Mouse (Mus musculus) left cerebral cortex, adult 8-10 months (tissue): ENCODE data around the gene Sell. TPM values are rescaled to one million over a fixed set of nuclear protein-coding genes. Genes with fewer than 3 reads are reported as not detected.

Experiments
- DNase-seq, 2 experiments: peaks; one replicate each; pipeline ENCODE4 v3.0.0; 2022; ENCODE audit warnings: low spot score in 2 of 2
- total RNA-seq, 4 experiments: library from RNA; stranded (reverse); gene quantifications; 2 replicates each; pipeline ENCODE4 v1.2.4; 2022

The Sell gene
- total RNA-seq, 4 experiments from 2014 or later: 0.32 TPM; not detected in 3

GRCm38 (mm10) chr1:164074606-164075140, 12.9 kb downstream of the Sell start:
- DNase-seq: no peak

GRCm38 (mm10) chr1:164075416-164075815, 13.6 kb downstream of the Sell start:
- DNase-seq: no peak

- DNase-seq: no peak
Measured at GRCm38 (mm10) chr1:164076441-164076840, 14.7 kb downstream of the Sell start.

DNA sequence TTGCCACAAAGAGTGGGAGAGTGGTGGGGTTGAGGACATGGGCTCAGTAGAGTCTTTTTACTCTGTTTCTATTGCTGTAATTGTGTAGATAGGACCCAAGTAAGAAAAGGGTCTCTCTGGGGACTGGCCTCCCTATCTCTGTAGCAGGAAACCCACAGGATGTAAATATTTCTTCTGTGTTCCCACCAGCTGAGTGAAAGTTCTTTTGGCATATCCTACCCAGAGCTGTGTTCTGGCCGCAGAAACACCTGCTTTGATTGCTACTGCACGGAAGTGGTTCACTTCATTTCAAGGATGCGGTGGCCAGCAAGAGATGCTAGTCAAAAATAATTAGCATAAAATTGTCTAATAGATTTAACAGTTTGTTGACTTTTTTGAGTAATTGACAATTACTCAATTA, 15.2 kb downstream of the Sell start:
- no peak for DNase-seq

GRCm38 (mm10) chr1:164078323-164078741, 16.6 kb downstream of the Sell start:
- DNase-seq: no peak

DNA sequence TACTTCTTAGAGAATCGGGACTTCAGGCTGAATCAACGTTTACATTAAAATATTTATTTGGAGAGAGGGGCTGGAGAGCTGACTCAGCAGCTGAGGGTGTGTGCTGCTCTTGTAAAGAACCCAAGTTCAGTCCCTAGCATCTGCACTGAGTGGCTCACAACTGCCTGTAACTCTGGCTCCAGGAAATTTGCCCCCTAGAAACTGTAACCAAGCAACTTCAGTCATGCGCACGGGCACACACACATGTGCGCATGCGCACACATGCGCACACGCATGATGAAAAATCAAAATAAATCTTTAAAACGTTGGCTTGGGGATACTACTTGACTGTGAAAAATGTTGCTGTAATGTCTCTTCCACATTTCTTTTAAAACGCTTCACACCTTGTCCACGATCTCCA, 17.3 kb downstream of the Sell start:
- no peak for DNase-seq

- DNase-seq: no peak
Measured at GRCm38 (mm10) chr1:164083046-164083445, 21.3 kb downstream of the Sell start.

DNA sequence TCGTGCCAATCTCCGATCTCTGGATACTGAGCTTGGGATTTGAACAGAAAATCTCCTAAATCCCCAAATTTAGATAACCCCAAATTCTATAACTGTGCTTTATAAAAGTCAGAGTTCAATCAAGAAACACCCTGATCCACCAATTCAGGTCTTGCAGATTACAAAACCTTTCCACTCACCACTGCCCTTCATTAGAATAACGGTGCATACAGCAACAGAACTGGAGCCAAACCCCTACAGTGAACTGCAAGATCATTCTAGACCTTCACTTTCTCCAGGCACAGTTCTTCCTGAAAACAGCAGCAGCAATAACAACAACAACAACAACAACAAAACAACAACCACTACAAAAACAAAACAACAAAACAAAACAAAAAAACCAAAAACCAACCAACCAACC, 25.0 kb downstream of the Sell start:
- DNase-seq: no peak

- DNase-seq: no peak
Measured at GRCm38 (mm10) chr1:164087872-164088271, 26.1 kb downstream of the Sell start.

DNA sequence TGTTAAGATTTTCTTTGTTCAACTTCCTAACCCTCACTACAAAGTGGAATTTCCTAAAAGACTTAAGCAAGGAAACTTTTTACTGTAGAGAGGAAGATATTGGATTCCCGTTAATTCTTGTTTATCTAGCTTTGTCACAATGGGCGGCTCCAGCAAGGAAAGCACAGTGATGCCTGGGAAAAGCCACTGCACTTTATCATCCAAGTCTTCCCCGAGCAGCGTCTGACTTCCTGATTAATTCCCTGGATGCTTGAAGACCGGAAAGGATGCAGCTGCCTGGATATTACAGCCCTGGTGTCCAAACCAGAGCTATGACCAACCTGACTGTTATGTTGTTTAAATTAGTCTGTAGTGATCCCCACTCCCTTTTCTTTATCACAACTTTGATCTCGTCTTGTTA, 35.0 kb downstream of the Sell start:
- DNase-seq: no peak

DNA sequence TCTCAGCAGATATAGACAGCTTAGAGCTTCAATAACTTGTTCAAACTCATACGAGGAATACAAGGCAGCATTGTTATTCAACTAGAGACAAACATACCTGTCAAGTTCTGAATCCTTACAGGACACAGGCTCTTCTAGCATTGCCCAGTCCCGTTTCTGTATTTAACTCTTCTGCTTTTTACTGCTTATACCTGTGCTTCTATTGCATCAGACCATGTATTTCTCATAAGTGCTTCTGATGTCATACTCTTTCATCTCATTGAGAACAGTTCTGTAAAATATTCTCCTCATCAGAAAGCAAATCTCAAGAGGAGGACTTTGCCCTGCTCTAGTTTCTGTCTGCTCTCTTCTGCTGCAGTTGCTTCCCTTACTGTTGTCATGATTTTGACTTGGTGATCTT, 36.1 kb downstream of the Sell start:
- DNase-seq: no peak

- DNase-seq: no peak
Measured at GRCm38 (mm10) chr1:164098372-164098771, 36.6 kb downstream of the Sell start.

DNA sequence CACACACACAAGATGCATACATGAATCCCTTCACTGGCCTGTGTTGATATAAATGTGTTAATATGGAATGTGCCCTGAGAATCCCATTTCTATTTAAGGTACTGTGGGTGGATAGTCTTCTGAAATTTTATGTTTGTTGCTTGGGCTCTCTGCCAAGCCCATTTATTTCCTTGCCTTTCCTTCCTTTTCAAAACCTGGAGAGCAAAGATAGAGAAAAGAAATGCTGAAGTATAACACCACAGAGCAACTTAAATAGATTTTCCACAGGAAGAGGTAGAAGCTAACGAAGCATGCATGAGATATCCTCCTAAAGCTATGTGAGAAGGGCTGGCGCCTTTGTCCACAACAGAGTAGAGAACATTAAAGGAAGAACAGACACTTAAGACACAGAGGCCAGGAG, 48.0 kb downstream of the Sell start:
- DNase-seq: no peak

DNA sequence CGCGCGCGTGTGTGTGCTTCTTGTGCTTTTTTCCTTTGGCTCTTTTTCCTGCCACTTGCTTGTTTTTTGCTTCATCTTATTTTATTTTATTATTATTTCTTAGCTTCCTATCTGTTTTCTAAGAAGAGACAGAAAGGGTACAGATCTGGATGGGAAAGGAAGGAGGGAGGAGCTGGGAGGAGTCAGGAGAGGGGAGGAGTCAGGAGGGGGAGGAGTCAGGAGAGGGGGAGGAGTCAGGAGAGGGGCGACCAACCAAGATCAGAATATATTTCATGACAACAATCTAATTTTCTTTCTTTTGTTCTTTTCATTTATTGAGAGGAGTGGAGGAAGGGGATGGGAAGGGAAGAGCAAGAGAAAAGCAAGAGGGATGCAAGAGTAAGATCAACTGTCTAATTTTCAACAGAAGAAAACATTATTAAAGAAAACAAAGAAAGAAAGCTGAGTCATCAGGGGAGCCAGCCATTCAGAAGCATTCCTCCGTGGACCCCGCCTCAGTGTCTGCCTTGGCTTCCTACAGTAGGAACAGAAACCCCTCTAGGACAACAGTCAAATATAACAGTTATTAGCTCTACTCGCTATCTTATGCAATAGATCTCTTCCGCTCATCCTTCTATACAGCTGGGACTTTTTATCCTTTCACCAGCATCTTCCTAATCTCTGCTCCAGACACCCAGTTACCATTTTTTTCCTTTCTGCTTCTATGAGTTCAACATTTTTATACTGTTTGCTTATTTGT, 49.0 kb downstream of the Sell start:
- no peak for DNase-seq

- no peak for DNase-seq
Measured at GRCm38 (mm10) chr1:164114280-164114679, 52.5 kb downstream of the Sell start.

GRCm38 (mm10) chr1:164114947-164115493, 53.2 kb downstream of the Sell start, which contains the start of gene Selp:
Selp (plus strand) TSS chr1:164115264.
- no peak for DNase-seq

DNA sequence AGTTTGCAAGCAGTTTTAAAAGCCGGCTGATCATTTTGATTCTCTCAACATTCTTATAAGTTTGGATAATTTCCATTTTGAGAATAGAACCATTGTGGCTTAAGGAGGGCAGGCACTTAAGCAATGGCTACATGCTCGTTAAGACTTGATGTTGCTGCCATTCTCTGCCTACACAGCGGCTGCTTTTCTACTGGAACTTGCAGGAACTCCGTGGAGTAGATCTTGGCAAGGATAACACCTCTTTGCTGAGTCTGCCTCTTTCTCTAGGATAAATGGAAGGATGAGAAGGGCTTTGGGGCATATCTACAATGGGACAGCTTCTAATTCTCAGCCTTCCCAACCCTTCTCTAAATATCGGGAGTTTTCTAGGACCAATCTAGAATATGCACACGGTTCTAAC, 53.9 kb downstream of the Sell start:
- no peak for DNase-seq

DNA sequence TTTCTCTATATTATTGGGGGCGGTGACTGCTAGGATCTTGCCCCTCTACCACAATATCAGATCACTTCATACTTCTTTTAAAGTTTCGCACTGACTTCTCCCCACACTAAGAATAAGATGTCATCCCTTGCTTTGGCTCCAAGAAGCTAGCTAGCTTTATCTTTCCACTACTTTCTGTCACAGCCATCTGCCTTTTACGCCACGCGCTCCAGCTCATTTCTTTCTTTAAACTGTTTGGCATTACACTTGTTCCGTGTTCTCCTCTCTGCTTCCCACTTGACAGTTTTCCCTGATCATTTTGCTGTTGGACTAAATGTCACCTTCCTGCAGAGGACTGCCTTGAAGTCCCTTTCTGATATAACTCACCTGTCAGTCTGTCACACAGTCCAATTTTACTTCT, 56.1 kb downstream of the Sell start:
- DNase-seq: no peak

GRCm38 (mm10) chr1:164119892-164120776, 58.4 kb downstream of the Sell start:
- no peak for DNase-seq

- DNase-seq: no peak
Measured at GRCm38 (mm10) chr1:164120777-164121158, 59.0 kb downstream of the Sell start.

GRCm38 (mm10) chr1:164123836-164124235, 62.1 kb downstream of the Sell start:
- no peak for DNase-seq

- DNase-seq: no peak
Measured at GRCm38 (mm10) chr1:164130013-164130412, 68.2 kb downstream of the Sell start.
